Mouse (Mus musculus): ENCODE measurements at regions not wholly inside any gene's neighbourhood (a gene's known extent, or its start where the extent isn't known, plus 50 kb on each side); places are given as distances from the start of the nearest gene placed in this dataset.

GRCm38 (mm10) chr5:91695632-91696031 is 178.2 kb downstream of the Parm1 start:
- no peak for TF ChIP-seq POLR2A (IDR thresholded peaks at IDR 0.05; ENCODE audit: control insufficient read depth, extremely low read depth, insufficient read depth, low read length, poor library complexity)
- TF ChIP-seq CTCF (IDR thresholded peaks at IDR 0.05; ENCODE audit: borderline replicate concordance, control insufficient read depth, extremely low read depth, insufficient read depth, low read length, poor library complexity), result no peak

Data from thymus, adult 2 months (tissue).